Mouse (Mus musculus) left cerebral cortex, adult 9 months (tissue): Measurements from ENCODE around the gene Slc6a19.
A peak's percentile ranks its signal among the peaks of the same experiment; 100 is the strongest.
"Not testable (repeated sequence)": the region's sequence is repeated elsewhere in the genome, so short reads cannot be mapped to it uniquely, and the experiment has no call there.

Source experiments
- DNase-seq, 2 experiments: peaks; one replicate each; pipeline ENCODE4 v3.0.0; 2022; ENCODE audit warnings: low spot score in 2 of 2

Gene Slc6a19

GRCm38 (mm10) chr13:73712228-73712627 is 7.6 kb upstream of the Slc6a19 start:
- DNase-seq, result no peak

DNA sequence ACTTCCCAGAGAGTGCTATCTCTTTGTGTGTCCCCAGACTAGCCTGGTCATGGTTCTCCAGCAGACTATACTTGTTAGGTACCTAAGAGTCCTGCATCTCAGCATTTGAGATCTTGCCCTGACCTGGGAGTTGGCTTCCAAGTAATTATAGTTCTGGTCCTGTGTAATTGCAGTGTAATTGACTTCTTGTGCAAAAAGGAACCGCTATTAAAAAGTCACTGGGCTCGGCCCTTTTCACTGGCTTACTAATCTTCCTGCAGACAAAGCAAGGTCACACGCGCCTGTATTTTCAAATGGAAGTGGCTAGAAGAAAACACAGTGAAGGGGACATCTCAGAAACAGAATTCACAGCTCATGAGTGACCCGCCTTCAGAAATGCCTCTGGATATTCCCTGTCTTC is 7.1 kb upstream of the Slc6a19 start:
- DNase-seq, result no peak

DNA sequence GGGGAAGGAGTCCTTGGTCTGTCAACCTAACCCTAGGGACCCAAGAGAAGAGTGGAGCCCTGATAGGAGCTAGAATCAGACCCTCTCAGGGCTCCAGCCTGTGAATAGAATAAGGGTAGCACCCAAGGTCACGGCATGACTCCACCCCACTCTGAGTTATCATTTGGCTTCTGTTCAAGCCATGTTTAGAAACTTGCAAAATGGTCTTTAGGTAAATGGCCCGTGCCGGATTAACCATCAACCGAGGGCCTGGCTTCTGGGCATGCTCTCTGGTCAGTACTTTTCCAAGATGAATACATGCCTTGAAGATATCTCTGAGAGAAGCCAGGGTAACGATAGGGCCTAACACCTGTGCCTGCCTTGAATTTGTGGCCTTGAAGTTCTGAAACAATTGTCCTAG is 6.6 kb upstream of the Slc6a19 start:
- DNase-seq, result no peak

GRCm38 (mm10) chr13:73709491-73709890 is 4.8 kb upstream of the Slc6a19 start:
- no peak for DNase-seq

DNA sequence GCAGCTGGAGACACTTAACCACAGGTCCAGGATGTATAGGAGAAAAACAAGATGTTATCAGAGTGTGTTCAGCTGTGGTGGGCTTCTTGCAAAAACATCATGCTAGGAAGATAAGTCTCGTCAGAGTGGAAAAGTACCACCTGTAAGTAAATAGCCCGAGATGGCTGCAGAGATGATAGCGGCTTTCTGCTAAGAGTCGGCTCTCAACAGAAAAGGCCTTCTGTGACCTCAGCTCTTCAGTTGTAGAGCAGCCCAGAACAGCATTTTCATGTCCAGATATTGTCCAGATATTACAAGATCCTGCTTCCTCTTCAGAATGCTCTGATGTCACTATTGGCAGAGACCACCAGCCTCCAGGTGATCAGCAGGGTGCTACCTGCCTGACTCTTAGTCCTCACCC is 1.2 kb downstream of the Slc6a19 start:
- DNase-seq, result not testable (repeated sequence)

GRCm38 (mm10) chr13:73702776-73703175 is 1.9 kb downstream of the Slc6a19 start:
- no peak for DNase-seq

- no peak for DNase-seq
These were observed 3.3 kb downstream of the Slc6a19 start for GRCm38 (mm10) chr13:73701161-73701883.

- DNase-seq, result no peak
These were observed 4.1 kb downstream of the Slc6a19 start for GRCm38 (mm10) chr13:73700554-73700953.

- DNase-seq, result no peak
These were observed 5.0 kb downstream of the Slc6a19 start for GRCm38 (mm10) chr13:73699714-73700113.

DNA sequence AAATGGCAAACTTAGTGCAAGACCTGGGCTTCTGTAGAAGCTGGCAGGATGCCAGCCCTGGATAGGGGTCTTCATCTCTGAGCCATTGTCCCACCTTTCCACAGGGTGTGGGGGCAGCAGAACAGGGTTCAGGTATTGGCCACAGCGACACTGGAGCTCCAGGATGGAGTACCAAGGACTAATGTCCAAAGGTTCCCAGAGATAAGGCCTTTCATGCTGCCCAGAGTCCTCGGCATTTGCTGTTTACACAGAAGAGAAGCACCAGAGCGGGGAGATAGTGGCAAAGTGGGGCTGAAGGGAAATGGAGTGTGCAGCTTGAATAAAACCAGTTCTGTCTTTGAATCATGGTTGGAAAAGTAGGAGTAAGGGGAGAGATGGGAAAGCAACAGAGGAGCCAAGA is 8.1 kb downstream of the Slc6a19 start:
- no peak for DNase-seq

- DNase-seq, result no peak
These were observed 9.7 kb downstream of the Slc6a19 start for GRCm38 (mm10) chr13:73694972-73695371.

DNA sequence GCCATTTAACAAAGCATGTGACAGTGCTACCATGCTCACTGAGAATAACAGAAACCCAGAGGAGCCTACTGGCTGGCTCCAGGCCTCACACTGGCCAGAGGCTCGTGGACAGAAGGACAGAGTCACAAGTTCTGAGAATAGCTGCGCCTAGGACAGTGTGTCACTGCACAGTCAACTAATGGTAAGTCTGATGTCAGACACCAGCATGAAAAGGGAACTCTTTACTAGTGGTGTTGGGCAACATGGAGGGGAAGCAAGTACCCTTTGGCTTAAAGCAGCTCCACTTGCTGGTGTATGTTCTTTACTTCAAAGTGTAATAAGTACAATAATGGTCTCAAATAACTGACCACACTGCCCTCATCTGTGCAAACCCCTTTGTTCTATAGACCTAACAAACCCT is 11.3 kb downstream of the Slc6a19 start:
- no peak for DNase-seq

DNA sequence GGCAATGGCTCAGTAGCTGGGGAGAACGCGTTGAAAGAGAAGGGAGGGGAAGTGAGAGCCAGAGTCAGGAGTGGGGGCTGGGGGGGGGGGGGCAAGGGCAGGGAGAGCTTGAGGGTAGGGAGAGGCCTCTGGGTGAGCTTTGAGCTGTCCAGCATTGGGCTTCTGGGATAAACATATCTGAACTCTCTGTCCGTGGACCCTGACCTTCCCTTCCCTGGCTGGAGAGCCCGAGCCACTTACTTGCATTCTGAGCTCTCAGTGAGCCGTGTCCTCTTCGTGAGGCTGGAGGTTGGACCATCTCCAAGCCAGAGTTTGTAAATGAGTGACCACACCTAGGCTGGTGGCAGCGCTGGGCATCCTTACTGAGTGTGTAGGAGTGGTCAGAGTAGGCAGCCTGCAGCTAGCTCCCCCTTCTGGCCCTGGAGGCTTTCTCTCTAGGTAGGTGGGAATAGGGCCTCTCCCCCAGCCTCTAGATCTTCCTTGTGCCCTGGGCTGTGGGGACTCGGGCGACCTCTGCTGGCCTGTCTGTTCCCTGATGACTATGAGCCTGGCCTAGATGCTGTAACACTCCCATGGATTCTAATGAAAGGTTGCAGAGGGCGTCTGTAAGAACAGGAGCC is 12.3 kb downstream of the Slc6a19 start:
- DNase-seq, result peak in 1 of 2 experiments; percentile 51

DNA sequence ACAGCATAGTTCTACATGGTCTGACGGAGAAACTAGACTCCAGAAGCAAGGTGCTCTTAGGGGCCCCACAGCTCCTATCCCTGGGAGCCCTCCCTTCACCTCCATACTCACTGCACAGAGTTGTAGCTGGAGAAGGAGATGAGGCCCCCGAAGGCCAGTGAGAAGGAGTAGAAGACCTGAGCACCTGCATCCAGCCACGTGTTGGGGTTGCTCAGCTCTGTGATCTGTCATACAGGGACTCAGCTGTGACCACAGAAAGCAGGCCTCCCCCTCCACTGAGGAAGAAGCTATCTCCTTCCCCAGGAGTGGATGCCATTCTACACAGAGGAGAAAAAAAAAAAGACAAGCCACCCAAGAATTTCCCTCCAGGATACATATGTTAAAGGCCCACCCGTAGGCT is 15.7 kb downstream of the Slc6a19 start:
- no peak for DNase-seq

- no peak for DNase-seq
These were observed 17.1 kb downstream of the Slc6a19 start for GRCm38 (mm10) chr13:73687601-73688000.

DNA sequence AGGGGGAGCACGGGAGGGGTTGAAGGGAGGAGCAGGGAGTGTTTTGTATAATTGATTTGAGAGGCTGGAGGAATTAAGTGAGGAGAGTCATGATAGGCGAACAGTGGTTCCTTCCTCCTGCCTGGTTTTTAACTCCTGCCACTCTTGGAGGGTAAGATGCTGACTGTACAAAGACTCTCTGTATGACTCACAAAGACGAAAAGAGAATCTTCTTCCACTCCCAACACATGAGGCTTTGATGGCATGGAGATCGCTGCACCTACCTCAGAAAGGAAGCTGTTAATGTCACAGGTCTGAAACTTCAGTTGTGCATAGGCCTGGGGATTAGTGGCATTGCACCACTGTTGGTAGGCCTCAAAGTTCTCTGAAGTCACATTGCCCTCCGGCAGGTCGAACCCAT is 19.2 kb downstream of the Slc6a19 start:
- no peak for DNase-seq

DNA sequence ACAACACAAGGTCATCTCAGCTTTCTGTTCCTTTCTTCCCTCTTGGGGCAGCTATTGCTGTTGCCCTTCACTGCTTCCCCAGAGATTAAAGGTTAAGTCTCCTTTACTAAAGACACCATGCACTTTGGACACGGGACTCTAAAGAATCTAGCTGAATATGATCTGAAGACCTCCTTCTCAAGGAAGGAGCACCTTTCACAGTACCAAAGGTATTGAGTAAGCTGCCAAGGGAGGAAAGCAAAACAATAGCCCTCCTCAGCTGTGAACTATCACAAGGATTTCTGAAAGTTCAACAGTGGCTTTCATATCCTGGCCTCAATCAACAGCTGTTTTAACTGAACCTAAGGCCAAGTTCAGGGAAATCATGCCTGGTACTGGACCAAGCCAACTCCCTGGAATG is 20.3 kb downstream of the Slc6a19 start:
- DNase-seq, result no peak

DNA sequence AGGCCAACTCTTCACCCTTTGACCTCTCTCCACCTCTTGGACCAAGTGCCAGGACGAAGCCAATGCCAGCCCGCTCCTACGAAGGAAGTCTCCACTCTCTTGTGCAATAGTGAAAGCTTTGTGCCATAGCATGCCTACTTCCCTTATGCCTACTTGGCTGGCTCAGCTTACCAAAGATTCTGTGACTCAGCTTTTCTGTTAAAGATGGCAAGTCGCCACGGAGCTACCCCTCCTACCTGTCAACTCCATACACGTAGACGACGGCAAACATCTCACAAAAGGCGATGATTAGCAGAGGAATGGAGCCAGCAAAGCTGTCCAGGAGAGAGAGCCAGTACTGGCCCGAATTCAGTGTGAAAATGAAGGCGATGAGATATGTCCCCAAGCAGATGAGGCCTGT is 21.0 kb downstream of the Slc6a19 start:
- peak; percentile 4 to 54 for DNase-seq

DNA sequence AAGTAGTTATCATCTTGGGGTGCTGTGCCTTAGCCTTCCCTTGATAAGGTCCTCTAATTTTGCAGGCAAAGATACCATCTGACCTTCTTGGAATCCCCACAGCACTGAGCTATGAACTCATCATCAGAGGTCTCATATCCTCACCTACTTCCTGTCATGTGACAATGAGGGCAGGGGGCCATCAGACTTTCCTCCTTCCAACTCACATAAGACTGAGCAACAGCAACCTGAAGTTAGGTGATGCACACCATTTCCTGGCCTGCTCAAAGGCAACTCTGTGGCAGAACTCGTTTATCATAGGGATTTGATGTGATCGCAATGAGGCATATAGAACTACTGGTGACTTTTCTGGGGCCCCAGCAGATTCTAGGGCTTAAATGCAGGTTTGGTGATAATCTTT is 22.4 kb downstream of the Slc6a19 start:
- DNase-seq, result no peak

DNA sequence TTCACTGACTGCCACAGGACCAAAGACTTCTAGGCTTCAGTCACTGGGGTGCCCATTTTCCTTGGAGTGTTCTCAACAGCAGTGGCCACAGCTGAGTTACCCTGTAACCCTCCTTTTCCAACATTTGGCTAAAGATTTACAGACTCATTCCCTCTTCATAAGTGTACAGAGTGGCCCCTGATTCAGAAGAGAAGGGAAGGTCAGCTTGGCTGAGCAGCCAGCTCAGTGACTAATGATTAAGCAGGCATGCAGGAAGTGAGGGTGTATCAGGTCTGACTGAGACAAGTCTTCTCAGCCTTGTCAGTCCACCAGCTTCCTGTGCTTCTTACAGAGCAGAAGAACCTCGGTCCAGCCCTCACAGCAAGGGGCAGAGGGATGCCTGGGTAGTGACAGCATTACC is 24.3 kb downstream of the Slc6a19 start:
- DNase-seq, result no peak

- no peak for DNase-seq
These were observed 25.4 kb downstream of the Slc6a19 start for GRCm38 (mm10) chr13:73679311-73679710.

DNA sequence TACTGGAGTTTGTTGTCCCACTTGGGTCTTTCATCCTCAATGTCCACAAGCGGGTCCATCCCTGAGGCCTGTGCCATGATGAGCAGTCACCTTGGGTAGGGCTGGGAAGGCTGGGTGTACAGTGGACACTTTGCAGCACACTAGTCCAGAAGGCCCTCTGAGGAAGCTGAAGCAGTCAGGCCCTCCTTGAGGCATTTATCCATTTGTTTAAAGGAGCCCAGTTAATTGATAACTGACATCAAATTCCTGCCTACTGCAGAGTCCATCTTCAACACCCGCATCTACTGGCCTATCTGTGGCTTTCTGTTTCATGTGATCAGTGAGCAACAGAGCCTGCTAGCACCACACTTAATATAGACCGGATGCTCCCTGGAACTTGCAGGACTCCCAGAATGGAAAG is 26.8 kb downstream of the Slc6a19 start, which contains the start of gene Slc6a18:
TSS of gene Slc6a18 (minus strand) at position 171 of the 400 bp plus-strand sequence.
- no peak for DNase-seq

GRCm38 (mm10) chr13:73675161-73675560 is 29.5 kb downstream of the Slc6a19 start:
- no peak for DNase-seq
